Mouse (Mus musculus): ENCODE data around the gene Vav2.

DNA sequence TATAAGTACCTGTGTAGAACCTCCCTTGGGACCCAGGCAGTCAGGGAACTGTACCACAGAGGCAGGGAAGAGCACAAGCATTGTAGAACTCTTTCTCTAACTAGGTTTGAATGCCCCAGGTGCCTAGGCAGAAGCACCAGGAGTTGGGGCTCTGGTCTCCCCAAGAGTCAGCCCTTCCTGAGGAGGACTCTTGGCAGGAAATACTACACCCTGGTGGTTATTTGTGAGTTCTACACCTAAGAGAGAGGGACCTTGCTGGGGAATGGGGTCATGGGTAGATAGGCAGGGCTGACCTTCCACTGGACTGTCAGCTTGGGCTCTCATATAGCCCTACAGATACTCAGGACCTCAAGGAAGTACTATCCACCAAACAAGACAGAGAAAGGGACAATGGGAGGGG lies 175.4 kb downstream of the Vav2 start:
- peak; percentile 19 for TF ChIP-seq CTCF (IDR thresholded peaks at IDR 0.05; ENCODE audit: low read depth)
- TF ChIP-seq EP300 (IDR thresholded peaks at IDR 0.05; ENCODE audit: low read depth): no peak
